Mouse (Mus musculus) intestine, embryonic 16.5 days (tissue): ENCODE measurements at regions not wholly inside any gene's neighbourhood (a gene's known extent, or its start where the extent isn't known, plus 50 kb on each side); places are given as distances from the start of the nearest gene placed in this dataset.
A peak's percentile ranks its signal among the peaks of the same experiment; 100 is the strongest.

Experiments used
- ATAC-seq: fragments of 200-750 bp; cut with Nextera tagmentation; 2 replicates; pipeline ENCODE4 v1.8.0; 2017; ENCODE audit warnings: moderate TSS enrichment, moderate library complexity
- H3K27ac ChIP-seq: fragments of 300-500 bp; sonication (generic); 2 replicates; pipeline ENCODE4 v1.5.1; 2014; ENCODE audit warnings: mild to moderate bottlenecking, low read length
- H3K27me3 ChIP-seq: fragments of 300-500 bp; sonication (generic); replicated peaks from 2 replicates; pipeline ENCODE4 v1.6.1; 2014; ENCODE audit warnings: low read length, control low read depth, mixed read lengths; ENCODE audit not compliant: control insufficient read depth, insufficient read depth
- H3K36me3 ChIP-seq: fragments of 300-500 bp; sonication (generic); 2 replicates; pipeline ENCODE4 v1.6.1; 2014; ENCODE audit warnings: low read length, control low read depth; ENCODE audit not compliant: control insufficient read depth, insufficient read depth
- H3K4me1 ChIP-seq: fragments of 300-500 bp; sonication (generic); 2 replicates; pipeline ENCODE4 v1.6.1; 2014; ENCODE audit warnings: low read length, control low read depth, mixed read lengths; ENCODE audit not compliant: control insufficient read depth, insufficient read depth
- H3K4me2 ChIP-seq: fragments of 300-500 bp; sonication (generic); 2 replicates; pipeline ENCODE4 v1.6.1; 2014; ENCODE audit warnings: low read depth, low read length, control low read depth
- H3K4me3 ChIP-seq: fragments of 300-500 bp; sonication (generic); 2 replicates; pipeline ENCODE4 v1.5.1; 2014; ENCODE audit warnings: mild to moderate bottlenecking, low read length
- H3K9ac ChIP-seq: fragments of 300-500 bp; sonication (generic); 2 replicates; pipeline ENCODE4 v1.6.1; 2014; ENCODE audit warnings: low read depth, low read length
- H3K9me3 ChIP-seq: fragments of 300-500 bp; sonication (generic); 2 replicates; pipeline ENCODE4 v1.6.1; 2016; ENCODE audit warnings: low read length, control low read depth; ENCODE audit not compliant: control insufficient read depth
- WGBS: fragments of 180-500 bp; shearing (Covaris S2); extraction: QIAGEN DNeasy Blood & Tissue Kit; methylation state at CpG from one replicate; pipeline ENCODE4 v1.1.7; 2014; 5-methylcytosine and 5-hydroxymethylcytosine counted together

DNA sequence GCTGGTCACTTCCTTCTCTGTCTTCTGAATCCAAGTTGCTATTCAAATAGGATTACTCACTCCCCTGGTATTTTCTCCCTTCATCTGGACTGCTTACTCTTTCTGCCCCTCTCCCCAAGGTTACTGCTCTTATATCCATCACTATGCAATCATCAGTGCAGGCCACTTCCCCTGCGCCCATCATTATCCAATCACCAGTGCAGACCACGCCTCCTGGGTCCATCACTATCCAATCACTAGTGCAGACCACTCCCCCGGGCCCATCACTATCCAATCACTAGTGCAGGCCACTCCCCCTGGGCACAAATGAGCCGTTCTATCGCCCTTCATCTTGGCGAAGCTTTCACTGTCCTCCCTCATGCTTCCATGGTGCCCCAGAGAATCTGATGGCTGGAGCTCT lies 191.1 kb upstream of the Gm21798 start:
- Histone ChIP-seq H3K27ac (no peak overlapping the region), H3K4me3 (no peak overlapping the region), H3K4me2 (no peak overlapping the region), H3K27me3 (no peaks in the 10 kb centered on the region), H3K9ac (no peak overlapping the region), H3K36me3 (no peaks in the 10 kb centered on the region), H3K9me3 (no peaks in the 10 kb centered on the region), H3K4me1 (no peaks in the 10 kb centered on the region)
- ATAC-seq = no peak
- 90% methylated on average over 6 of the region's 6 CpGs for WGBS

DNA sequence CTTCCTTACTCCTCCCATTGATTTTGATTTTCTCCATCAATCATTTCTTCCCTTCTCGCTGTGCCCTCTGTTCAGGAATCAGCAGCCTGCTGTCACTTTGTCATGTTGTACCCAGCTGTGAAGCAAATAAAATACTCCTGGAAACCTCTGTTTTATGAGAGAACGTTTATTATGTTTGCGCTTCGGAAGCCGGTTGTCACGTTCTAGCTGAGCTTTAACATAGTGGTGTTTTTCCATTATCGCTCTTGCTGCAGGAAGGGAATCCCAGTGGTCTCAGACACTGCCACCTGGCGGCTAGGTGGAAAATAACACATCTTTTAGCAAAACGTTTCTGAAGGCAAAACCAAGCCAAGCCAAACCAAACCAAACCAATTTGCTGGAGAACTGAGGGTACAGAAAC lies 190.2 kb upstream of the Gm21798 start:
- Histone ChIP-seq H3K4me1 (no peaks in the 10 kb centered on the region), H3K36me3 (no peaks in the 10 kb centered on the region), H3K27me3 (no peaks in the 10 kb centered on the region), H3K27ac (no peak overlapping the region), H3K4me3 (peak overlapping the region; percentile 12; the same call in 1 of the 2 replicates), H3K9me3 (no peaks in the 10 kb centered on the region), H3K4me2 (0 out of 2 replicates have a peak overlapping the region, but pooled peaks have one; percentile 11), H3K9ac (no peak overlapping the region)
- WGBS = 10% methylated on average over 9 of the region's 9 CpGs
- ATAC-seq = peak; percentile 53; the same call in 1 of the 2 replicates
